Mouse (Mus musculus) kidney, embryonic 16.5 days (tissue): ENCODE results near the gene Trp53i13. TPM values are rescaled to one million over a fixed set of nuclear protein-coding genes. Genes with fewer than 3 reads are reported as not detected.

ENCODE experiments used
- ATAC-seq: fragments of 200-750 bp; cut with Nextera tagmentation; 2 replicates; pipeline ENCODE4 v1.8.0; 2017; ENCODE audit warnings: moderate TSS enrichment; ENCODE audit not compliant: low FRiP score, low TSS enrichment
- H3K27ac ChIP-seq: fragments of 300-500 bp; sonication (generic); 2 replicates; pipeline ENCODE4 v1.5.1; 2014; ENCODE audit warnings: low read length
- H3K27me3 ChIP-seq: fragments of 300-500 bp; sonication (generic); 2 replicates; pipeline ENCODE4 v1.6.1; 2014; ENCODE audit warnings: low read length, control low read depth, mixed read lengths; ENCODE audit not compliant: insufficient read depth
- H3K36me3 ChIP-seq: fragments of 300-500 bp; sonication (generic); 2 replicates; pipeline ENCODE4 v1.6.1; 2014; ENCODE audit warnings: low read length, control low read depth, mixed read lengths; ENCODE audit not compliant: insufficient read depth
- H3K4me1 ChIP-seq: fragments of 300-500 bp; sonication (generic); 2 replicates; pipeline ENCODE4 v1.6.1; 2014; ENCODE audit warnings: low read length, control low read depth, mixed read lengths; ENCODE audit not compliant: insufficient read depth
- H3K4me2 ChIP-seq: fragments of 300-500 bp; sonication (generic); replicated peaks from 2 replicates; pipeline ENCODE4 v1.6.1; 2014; ENCODE audit warnings: low read depth, low read length
- H3K4me3 ChIP-seq: fragments of 300-500 bp; sonication (generic); 2 replicates; pipeline ENCODE4 v1.5.1; 2014; ENCODE audit warnings: mild to moderate bottlenecking, low read length
- H3K9ac ChIP-seq: fragments of 300-500 bp; sonication (generic); replicated peaks from 2 replicates; pipeline ENCODE4 v1.6.1; 2014; ENCODE audit warnings: low read length
- H3K9me3 ChIP-seq: fragments of 300-500 bp; sonication (generic); 2 replicates; pipeline ENCODE4 v1.6.1; 2016; ENCODE audit warnings: low read length, control low read depth
- WGBS: fragments of 180-500 bp; shearing (Covaris S2); extraction: QIAGEN DNeasy Blood & Tissue Kit; methylation state at CpG from one replicate; pipeline ENCODE4 v1.1.7; 2014; 5-methylcytosine and 5-hydroxymethylcytosine counted together
- polyA plus RNA-seq: library from polyadenylated mRNA; unstranded; fragments of >200 nt; fragmentation: Nextera tagmentation; extraction: Ambion mirVana; gene quantifications from 2 replicates; pipeline ENCODE4 v1.2.1, GENCODE M21; 2015

The Trp53i13 gene
- polyA plus RNA-seq, 1 experiment from 2014 or later: 36.1 TPM

GRCm38 (mm10) chr11:77507426-77507825 lies 8.4 kb downstream of the Trp53i13 start:
- H3K36me3 ChIP-seq: peaks cover 44% of the 10 kb centered on the region
- WGBS: 76% methylated on average over 4 of the region's 4 CpGs

GRCm38 (mm10) chr11:77506941-77507340 lies 8.8 kb downstream of the Trp53i13 start:
- ATAC-seq: no peak
- peaks cover 45% of the 10 kb centered on the region for H3K36me3 ChIP-seq
- H3K27me3 ChIP-seq: no peaks in the 10 kb centered on the region
- H3K9me3 ChIP-seq: no peaks in the 10 kb centered on the region
- 84% methylated on average over 6 of the region's 6 CpGs for WGBS
- H3K4me1 ChIP-seq: peaks cover 18% of the 10 kb centered on the region
- no peak overlapping the region for H3K4me2 ChIP-seq
- H3K4me3 ChIP-seq: no peak overlapping the region
- no peak overlapping the region for H3K9ac ChIP-seq
- H3K27ac ChIP-seq: no peak overlapping the region

More at GRCm38 (mm10) chr11:77507426-77507825, 8.4 kb downstream of the Trp53i13 start:
- no peaks in the 10 kb centered on the region for H3K27me3 ChIP-seq
- peaks cover 22% of the 10 kb centered on the region for H3K4me1 ChIP-seq
- H3K9me3 ChIP-seq: no peaks in the 10 kb centered on the region
- no peak overlapping the region for H3K27ac ChIP-seq
- no peak overlapping the region for H3K4me2 ChIP-seq
- H3K4me3 ChIP-seq: no peak overlapping the region
- no peak for ATAC-seq
- H3K9ac ChIP-seq: no peak overlapping the region

DNA sequence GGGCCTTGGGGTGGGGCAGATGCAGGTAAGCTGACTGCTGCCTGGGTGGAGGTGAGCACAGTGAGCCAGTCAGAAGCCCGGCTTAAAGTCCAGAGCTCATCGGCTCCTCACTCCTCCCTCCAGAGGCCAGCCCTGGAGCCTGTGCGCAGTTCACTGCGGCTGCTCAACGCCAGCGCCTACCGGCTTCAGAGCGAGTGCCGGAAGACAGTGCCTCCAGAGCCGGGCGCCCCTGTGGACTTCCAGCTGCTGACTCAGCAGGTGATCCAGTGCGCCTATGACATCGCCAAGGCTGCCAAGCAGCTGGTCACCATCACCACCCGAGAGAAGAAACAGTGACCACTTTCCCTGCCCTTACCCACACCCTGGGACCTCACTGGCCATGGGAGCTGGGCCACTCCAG lies 9.5 kb downstream of the Trp53i13 start:
- H3K9ac ChIP-seq: no peak overlapping the region
- peaks cover 47% of the 10 kb centered on the region for H3K36me3 ChIP-seq
- H3K27ac ChIP-seq: no peak overlapping the region
- peaks cover 15% of the 10 kb centered on the region for H3K4me1 ChIP-seq
- no peak overlapping the region for H3K4me2 ChIP-seq
- H3K27me3 ChIP-seq: no peaks in the 10 kb centered on the region
- no peak for ATAC-seq
- no peaks in the 10 kb centered on the region for H3K9me3 ChIP-seq
- 86% methylated on average over 14 of the region's 14 CpGs for WGBS
- no peak overlapping the region for H3K4me3 ChIP-seq

DNA sequence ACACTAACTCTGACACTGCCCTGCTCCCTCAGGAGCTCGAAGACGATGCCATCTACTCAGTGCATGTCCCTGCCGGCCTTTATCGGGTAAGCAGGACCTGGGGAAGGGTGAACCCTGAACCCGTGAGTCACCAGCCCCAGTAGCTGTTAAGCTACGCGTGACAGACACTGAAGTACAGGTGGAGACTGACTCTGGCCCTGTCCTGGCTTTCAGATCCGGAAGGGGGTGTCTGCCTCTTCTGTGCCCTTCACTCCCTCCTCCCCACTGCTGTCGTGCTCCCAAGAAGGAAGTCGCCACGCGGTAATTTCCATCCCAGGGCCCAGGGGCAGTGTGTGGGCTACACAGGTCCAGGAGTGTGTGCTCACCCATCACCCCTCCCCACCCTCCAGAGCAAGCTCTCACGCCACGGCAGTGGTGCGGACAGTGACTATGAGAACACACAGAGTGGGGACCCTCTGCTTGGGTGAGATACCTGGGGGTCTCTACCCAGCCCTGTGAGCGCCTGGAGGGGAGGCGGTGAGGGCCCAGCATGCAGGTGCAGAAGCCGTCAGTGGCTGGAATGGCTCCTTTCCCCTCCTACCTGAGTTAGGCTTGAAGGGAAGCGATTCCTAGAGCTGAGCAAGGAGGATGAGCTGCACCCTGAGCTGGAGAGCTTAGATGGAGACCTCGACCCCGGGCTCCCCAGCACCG lies 10.3 kb downstream of the Trp53i13 start:
- H3K4me2 ChIP-seq: no peak overlapping the region
- H3K27me3 ChIP-seq: no peaks in the 10 kb centered on the region
- H3K27ac ChIP-seq: no peak overlapping the region
- peaks cover 22% of the 10 kb centered on the region for H3K4me1 ChIP-seq
- H3K9ac ChIP-seq: no peak overlapping the region
- no peak overlapping the region for H3K4me3 ChIP-seq
- ATAC-seq: no peak
- WGBS: 87% methylated on average over 22 of the region's 22 CpGs
- H3K36me3 ChIP-seq: peaks cover 55% of the 10 kb centered on the region
- no peaks in the 10 kb centered on the region for H3K9me3 ChIP-seq

GRCm38 (mm10) chr11:77504377-77504776 lies 11.4 kb downstream of the Trp53i13 start:
- Histone ChIP-seq H3K4me3 (no peak overlapping the region), H3K9me3 (no peaks in the 10 kb centered on the region), H3K27me3 (no peaks in the 10 kb centered on the region), H3K4me1 (peaks cover 16% of the 10 kb centered on the region), H3K4me2 (no peak overlapping the region), H3K36me3 (peaks cover 66% of the 10 kb centered on the region), H3K27ac (no peak overlapping the region), H3K9ac (no peak overlapping the region)
- 92% methylated on average over 19 of the region's 19 CpGs for WGBS
- ATAC-seq: no peak

- Histone ChIP-seq H3K4me2 (no peak overlapping the region), H3K4me1 (peaks cover 11% of the 10 kb centered on the region), H3K27me3 (no peaks in the 10 kb centered on the region), H3K9me3 (no peaks in the 10 kb centered on the region), H3K36me3 (peaks cover 69% of the 10 kb centered on the region), H3K4me3 (no peak overlapping the region), H3K27ac (no peak overlapping the region), H3K9ac (no peak overlapping the region)
- 68% methylated on average over 3 of the region's 3 CpGs for WGBS
- no peak for ATAC-seq
Measured at GRCm38 (mm10) chr11:77503511-77503910, 12.3 kb downstream of the Trp53i13 start.

DNA sequence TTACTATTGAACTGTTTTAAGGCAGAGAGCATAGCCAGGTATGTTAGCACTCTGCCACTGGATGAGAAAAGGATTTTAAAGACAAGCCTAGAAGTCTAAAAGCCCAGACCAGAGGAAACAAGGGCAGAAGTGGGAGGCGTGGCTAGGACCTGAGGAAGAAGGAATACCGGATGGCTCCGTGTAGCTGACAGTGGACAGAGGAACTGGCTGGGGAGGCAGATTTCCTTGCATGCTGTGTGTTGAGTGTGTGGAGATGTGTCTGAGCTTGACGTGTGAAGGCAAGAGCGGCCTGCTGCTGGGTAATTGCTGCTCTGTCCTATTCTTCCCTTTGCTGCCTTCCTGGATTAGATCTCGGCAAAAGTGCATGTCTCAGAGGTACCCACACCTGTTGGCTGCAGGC lies 13.3 kb downstream of the Trp53i13 start:
- ATAC-seq: no peak
- Histone ChIP-seq H3K27me3 (no peaks in the 10 kb centered on the region), H3K9me3 (no peaks in the 10 kb centered on the region), H3K4me2 (no peak overlapping the region), H3K4me3 (no peak overlapping the region), H3K4me1 (peaks cover 17% of the 10 kb centered on the region), H3K27ac (no peak overlapping the region), H3K36me3 (peaks cover 69% of the 10 kb centered on the region), H3K9ac (no peak overlapping the region)
- WGBS: 77% methylated on average over 6 of the region's 6 CpGs

GRCm38 (mm10) chr11:77501971-77502370 lies 13.8 kb downstream of the Trp53i13 start:
- 98% methylated on average over 4 of the region's 4 CpGs for WGBS

GRCm38 (mm10) chr11:77501392-77501791 lies 14.4 kb downstream of the Trp53i13 start:
- H3K27ac ChIP-seq: no peak overlapping the region
- no peak overlapping the region for H3K9ac ChIP-seq
- no peak for ATAC-seq
- no peaks in the 10 kb centered on the region for H3K27me3 ChIP-seq
- no peaks in the 10 kb centered on the region for H3K9me3 ChIP-seq
- H3K4me2 ChIP-seq: no peak overlapping the region
- H3K4me1 ChIP-seq: peaks cover 27% of the 10 kb centered on the region
- peaks cover 60% of the 10 kb centered on the region for H3K36me3 ChIP-seq
- H3K4me3 ChIP-seq: no peak overlapping the region
- WGBS: 25% methylated on average over 5 of the region's 5 CpGs

More at GRCm38 (mm10) chr11:77501971-77502370, 13.8 kb downstream of the Trp53i13 start:
- no peak overlapping the region for H3K4me3 ChIP-seq
- peaks cover 22% of the 10 kb centered on the region for H3K4me1 ChIP-seq
- no peaks in the 10 kb centered on the region for H3K27me3 ChIP-seq
- no peaks in the 10 kb centered on the region for H3K9me3 ChIP-seq
- ATAC-seq: no peak
- H3K36me3 ChIP-seq: peaks cover 66% of the 10 kb centered on the region
- H3K9ac ChIP-seq: no peak overlapping the region
- no peak overlapping the region for H3K4me2 ChIP-seq
- no peak overlapping the region for H3K27ac ChIP-seq
